In the genomic region with DNA sequence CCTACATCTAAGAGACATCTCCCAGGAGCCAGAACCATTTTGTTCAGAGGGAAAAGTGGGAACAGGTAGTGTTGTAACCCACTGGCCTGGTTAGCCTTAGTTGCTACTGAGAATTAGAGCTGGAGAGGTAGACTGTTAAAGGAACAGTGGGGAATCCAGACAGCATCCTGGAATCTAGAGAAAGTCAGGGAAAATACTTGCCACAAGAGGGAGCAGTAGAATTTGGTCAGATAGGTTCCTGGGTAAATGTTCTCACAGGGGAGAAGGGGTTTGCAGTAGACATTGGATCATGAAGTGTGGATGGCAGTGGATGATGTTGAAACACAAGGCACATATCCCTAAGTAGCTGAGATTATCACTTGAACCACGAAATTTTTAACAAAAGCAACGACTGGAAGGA, we compare ENCODE assay signal across 9 mouse cellular contexts.
DNase-seq lines count a peak whose midpoint lies in the region; ATAC-seq and TF ChIP-seq lines count a peak whose summit lies in the region.
"Had no signal": no experiment of that assay in that cellular context is flagged by ENCODE, and none has a peak within 500 bp of the region (broad histone marks: within the 10 kb centered on the region; RNA-seq: fewer than 3 reads in every experiment).

No protein-coding gene starts in this region.

- no peak for DNase-seq in heart, postnatal 36 days
- DNase-seq in right cerebral cortex, adult 18-20 months, result peak; percentile 49
- no peak for DNase-seq in right cerebral cortex, postnatal 10 days (ENCODE audit: low spot score in 2 of 2)
- no peak for DNase-seq in stomach, postnatal 0 days (ENCODE audit: low spot score)
- DNase-seq in thymus, postnatal 14 days, result no peak

- no peaks in the 10 kb centered on the region for H3K36me3 ChIP-seq in heart, embryonic 15.5 days
- no peaks in the 10 kb centered on the region for H3K36me3 ChIP-seq in hindbrain, embryonic 16.5 days (ENCODE audit: control insufficient read depth, insufficient read depth, low read length)
- no peaks in the 10 kb centered on the region for H3K36me3 ChIP-seq in stomach, postnatal 0 days (ENCODE audit: control insufficient read depth, insufficient read depth, low read length)
- no peaks in the 10 kb centered on the region for H3K36me3 ChIP-seq in intestine, embryonic 15.5 days

- H3K4me1 ChIP-seq in heart, embryonic 15.5 days (replicated peaks), result peaks cover 61% of the 10 kb centered on the region
- peaks cover 15% of the 10 kb centered on the region for H3K4me1 ChIP-seq in hindbrain, embryonic 16.5 days (ENCODE audit: control insufficient read depth, insufficient read depth, low read depth, low read length)
- no peaks in the 10 kb centered on the region for H3K4me1 ChIP-seq in stomach, postnatal 0 days (replicated peaks; ENCODE audit: control insufficient read depth, insufficient read depth)
- 0 out of 2 replicates have a peak, but pooled peaks cover 2% of the 10 kb centered on the region for H3K4me1 ChIP-seq in intestine, embryonic 15.5 days (replicated peaks)

- H3K4me3 ChIP-seq in heart, embryonic 15.5 days, result no peak overlapping the region
- no peak overlapping the region for H3K4me3 ChIP-seq in hindbrain, embryonic 16.5 days (ENCODE audit: low read length)
- no peak overlapping the region for H3K4me3 ChIP-seq in stomach, postnatal 0 days (ENCODE audit: low read depth, low read length)
- H3K4me3 ChIP-seq in intestine, embryonic 15.5 days (replicated peaks), result no peak overlapping the region

- no peak for TF ChIP-seq EP300 in stomach, postnatal 0 days (optimal IDR thresholded peaks at IDR 0.05)

- no peak overlapping the region for H3K9ac ChIP-seq in heart, embryonic 15.5 days
- no peak overlapping the region for H3K9ac ChIP-seq in hindbrain, embryonic 16.5 days (ENCODE audit: low read depth, low read length)
- H3K9ac ChIP-seq in stomach, postnatal 0 days (ENCODE audit: low read length), result no peak overlapping the region
- H3K9ac ChIP-seq in intestine, embryonic 15.5 days, result no peak overlapping the region

- H3K4me2 ChIP-seq in heart, embryonic 15.5 days, result no peak overlapping the region
- H3K4me2 ChIP-seq in hindbrain, embryonic 16.5 days (ENCODE audit: low read length), result peak overlapping the region; percentile 88
- 0 out of 2 replicates have a peak overlapping the region, but pooled peaks have one; percentile 1 for H3K4me2 ChIP-seq in stomach, postnatal 0 days (replicated peaks; ENCODE audit: low read depth)
- H3K4me2 ChIP-seq in intestine, embryonic 15.5 days (replicated peaks), result no peak overlapping the region

- TF ChIP-seq CTCF in stomach, postnatal 0 days (IDR thresholded peaks at IDR 0.05; ENCODE audit: low read depth), result peak; percentile 83

- H3K27me3 ChIP-seq in heart, embryonic 15.5 days, result no peaks in the 10 kb centered on the region
- no peaks in the 10 kb centered on the region for H3K27me3 ChIP-seq in hindbrain, embryonic 16.5 days (replicated peaks; ENCODE audit: control insufficient read depth, insufficient read depth, low read length)
- no peaks in the 10 kb centered on the region for H3K27me3 ChIP-seq in stomach, postnatal 0 days (ENCODE audit: control insufficient read depth, insufficient read depth, low read length)
- H3K27me3 ChIP-seq in intestine, embryonic 15.5 days (replicated peaks), result peaks cover 8% of the 10 kb centered on the region; the same call in 1 of the 2 replicates

- ATAC-seq in heart, embryonic 15.5 days (replicated peaks; ENCODE audit: insufficient number of reproducible peaks, insufficient read depth, low FRiP score, low read depth), result no peak
- no peak for ATAC-seq in hindbrain, embryonic 16.5 days
- ATAC-seq in stomach, postnatal 0 days (ENCODE audit: low FRiP score, low TSS enrichment), result no peak
- ATAC-seq in intestine, embryonic 15.5 days, result no peak

- peak overlapping the region; percentile 27; the same call in 1 of the 2 replicates for H3K27ac ChIP-seq in heart, embryonic 15.5 days
- H3K27ac ChIP-seq in hindbrain, embryonic 16.5 days (ENCODE audit: low read depth, low read length), result no peak overlapping the region
- H3K27ac ChIP-seq in stomach, postnatal 0 days (replicated peaks), result no peak overlapping the region
- no peak overlapping the region for H3K27ac ChIP-seq in intestine, embryonic 15.5 days
- H3K27ac ChIP-seq: macrophage had no signal

- intact Hi-C loops in heart, postnatal 36 days (cut with DNase I), result no loop called here

- WGBS in heart, embryonic 15.5 days, result 36% methylated on average over 2 of the region's 2 CpGs
- 46% methylated on average over 2 of the region's 2 CpGs for WGBS in hindbrain, embryonic 16.5 days
- WGBS in stomach, postnatal 0 days, result 36% methylated on average over 2 of the region's 2 CpGs
- WGBS in intestine, embryonic 15.5 days, result 30% methylated on average over 2 of the region's 2 CpGs

- no peaks in the 10 kb centered on the region for H3K9me3 ChIP-seq in heart, embryonic 15.5 days (replicated peaks)
- no peaks in the 10 kb centered on the region for H3K9me3 ChIP-seq in hindbrain, embryonic 16.5 days (ENCODE audit: control insufficient read depth, low read length)
- H3K9me3 ChIP-seq in stomach, postnatal 0 days (ENCODE audit: control insufficient read depth, low read length), result no peaks in the 10 kb centered on the region
- no peaks in the 10 kb centered on the region for H3K9me3 ChIP-seq in intestine, embryonic 15.5 days

Comparison
In these comparisons a context has a peak if more than half of its experiments do, and no peak if none do; other contexts are left out.
1. H3K4me2 ChIP-seq: peak in hindbrain, embryonic 16.5 days (single experiment) and stomach, postnatal 0 days (single experiment); none in heart, embryonic 15.5 days (single experiment) and intestine, embryonic 15.5 days (single experiment).